Mouse (Mus musculus) adrenal gland, postnatal 4 days (tissue): ENCODE measurements around the gene Sesn3. TPM values are rescaled to one million over a fixed set of nuclear protein-coding genes. Genes with fewer than 3 reads are reported as not detected.
A peak's percentile ranks its signal among the peaks of the same experiment; 100 is the strongest.
"Not testable (repeated sequence)": the region's sequence is repeated elsewhere in the genome, so short reads cannot be mapped to it uniquely, and the experiment has no call there.

Experiments used
- DNase-seq, 2 experiments: peaks; one replicate each; pipeline ENCODE4 v3.0.0; 2021 to 2022; ENCODE audit warnings: low spot score in 2 of 2, mixed read lengths in 2 of 2
- total RNA-seq, 2 experiments: library from RNA; stranded (reverse); gene quantifications; 2 replicates each; pipeline ENCODE4 v1.2.3; 2021

Sesn3 gene
- total RNA-seq, 2 experiments from 2014 or later, result 50.7 to 52.8 TPM

- no peak for DNase-seq
Measured at GRCm38 (mm10) chr9:14277365-14277991, 2.6 kb downstream of the Sesn3 start.

GRCm38 (mm10) chr9:14280696-14281095, 5.8 kb downstream of the Sesn3 start:
- DNase-seq, result no peak

DNA sequence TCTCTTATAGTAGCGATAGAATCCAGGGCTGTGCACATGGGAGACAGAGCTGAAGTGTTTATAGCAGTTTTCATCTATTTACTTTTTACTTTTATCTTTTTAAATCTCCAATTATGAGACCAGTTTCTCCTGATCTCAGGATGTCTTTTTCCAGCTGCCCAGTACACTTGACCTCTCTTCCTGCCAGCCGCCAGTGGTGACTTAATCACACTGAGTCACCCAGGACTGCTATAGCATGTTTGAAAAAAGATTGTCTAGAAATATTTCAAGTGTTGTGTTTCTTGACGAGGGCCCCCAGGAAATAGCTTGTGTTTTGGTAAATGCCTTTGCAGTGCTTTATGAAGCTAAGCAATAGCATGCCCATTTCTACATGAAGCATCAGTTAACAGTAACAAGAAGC, 10.2 kb downstream of the Sesn3 start:
- DNase-seq, result no peak

GRCm38 (mm10) chr9:14287234-14287633, 12.4 kb downstream of the Sesn3 start:
- DNase-seq, result no peak

GRCm38 (mm10) chr9:14288500-14288899, 13.6 kb downstream of the Sesn3 start:
- DNase-seq, result no peak

DNA sequence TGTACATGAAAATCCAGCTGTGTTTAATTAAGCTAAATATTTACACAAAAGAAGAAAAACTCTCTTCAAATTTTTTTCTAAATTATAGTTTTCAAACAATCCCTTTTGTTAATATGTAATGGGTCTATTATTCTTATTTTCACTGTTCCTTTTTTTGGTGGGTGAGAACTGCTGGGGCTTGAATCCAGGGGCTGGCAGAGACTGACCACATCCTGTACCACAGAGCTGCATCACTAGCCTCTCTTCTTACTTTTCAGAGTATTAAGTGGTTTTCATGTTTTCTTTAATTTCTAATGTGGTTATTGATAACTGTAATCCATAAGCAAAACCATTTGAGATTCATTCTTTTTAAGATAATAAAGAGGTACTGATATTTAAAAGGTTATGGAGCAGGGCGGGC, 19.0 kb downstream of the Sesn3 start:
- no peak for DNase-seq

- DNase-seq, result no peak
Measured at GRCm38 (mm10) chr9:14295680-14296440, 21.0 kb downstream of the Sesn3 start.

DNA sequence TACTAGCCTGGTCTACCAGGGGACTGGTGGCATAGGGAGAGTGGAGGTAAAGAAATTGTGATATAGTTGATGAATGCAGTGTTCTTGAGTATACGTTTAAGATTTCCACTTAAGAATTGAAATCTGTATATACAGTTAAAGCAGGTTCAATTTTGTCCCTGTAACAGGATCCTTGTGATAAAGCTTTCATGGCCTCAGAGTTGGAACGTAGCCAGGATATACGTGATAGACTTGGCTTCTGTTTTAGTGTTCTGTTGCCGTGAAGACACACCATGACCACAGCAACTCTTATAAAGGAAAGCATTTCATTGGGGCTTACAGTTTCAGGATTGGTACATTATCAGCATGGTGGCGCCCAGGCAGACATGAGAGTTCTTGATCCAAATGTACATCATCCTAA, 22.3 kb downstream of the Sesn3 start:
- DNase-seq, result no peak

GRCm38 (mm10) chr9:14299819-14300218, 25.0 kb downstream of the Sesn3 start:
- DNase-seq, result no peak

GRCm38 (mm10) chr9:14300795-14301194, 25.9 kb downstream of the Sesn3 start:
- DNase-seq, result no peak

GRCm38 (mm10) chr9:14304262-14304968, 29.5 kb downstream of the Sesn3 start:
- DNase-seq, result no peak

DNA sequence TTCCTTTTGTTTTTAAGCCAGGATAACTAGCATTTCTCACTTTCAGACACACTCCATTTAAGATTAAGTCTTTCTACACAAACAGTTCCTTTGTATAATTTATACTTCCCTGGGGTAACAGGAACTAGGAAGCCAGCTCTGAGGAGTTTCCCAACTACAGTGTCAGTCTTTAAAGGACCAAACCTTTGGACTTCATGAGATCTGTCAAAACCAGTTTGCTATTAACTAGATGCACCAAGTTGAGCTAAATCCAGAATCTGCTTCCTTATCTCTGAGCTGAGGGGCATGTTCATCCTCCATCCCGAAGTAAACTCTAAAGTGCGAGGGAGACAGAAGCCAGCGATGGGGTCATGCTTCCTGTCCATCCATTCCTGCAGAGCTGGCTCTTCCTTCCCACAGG, 32.5 kb downstream of the Sesn3 start:
- no peak for DNase-seq

- no peak for DNase-seq
Measured at GRCm38 (mm10) chr9:14313968-14314367, 39.1 kb downstream of the Sesn3 start.

DNA sequence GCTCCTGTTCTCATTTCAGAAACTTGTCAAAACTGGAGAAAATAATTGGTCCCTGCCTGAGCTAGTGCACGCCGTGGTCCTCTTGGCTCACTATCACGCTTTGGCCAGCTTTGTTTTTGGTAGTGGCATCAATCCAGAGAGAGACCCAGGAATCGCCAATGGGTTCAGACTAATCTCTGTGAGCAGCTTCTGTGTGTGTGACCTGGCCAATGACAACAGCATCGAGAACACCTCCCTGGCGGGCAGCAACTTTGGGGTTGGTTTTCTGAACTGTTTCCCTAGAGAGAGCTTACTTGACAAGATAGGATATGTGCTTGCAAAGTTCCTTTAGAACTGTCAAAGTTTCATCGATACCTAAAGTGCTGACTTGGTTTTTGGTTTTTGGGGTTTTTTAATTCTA, 39.6 kb downstream of the Sesn3 start:
- DNase-seq, result no peak

DNA sequence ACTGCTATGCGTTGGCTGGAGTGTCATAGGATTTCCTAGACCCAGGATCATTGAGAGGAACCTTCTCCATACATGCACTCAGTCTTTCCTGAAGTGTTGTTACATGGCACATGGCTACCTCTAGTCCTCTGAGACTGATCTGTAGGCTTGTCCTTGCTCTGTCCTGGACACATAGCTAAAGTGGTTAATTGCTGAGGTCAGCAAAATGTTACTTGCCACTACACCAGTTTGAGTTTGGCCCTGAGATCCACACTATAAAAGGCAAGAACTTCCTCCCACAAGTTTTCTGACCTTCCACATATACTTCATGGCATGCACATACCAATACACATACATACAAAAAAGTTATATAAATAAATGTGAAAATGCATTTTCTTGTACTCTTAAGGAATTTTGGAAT, 41.8 kb downstream of the Sesn3 start:
- no peak for DNase-seq

DNA sequence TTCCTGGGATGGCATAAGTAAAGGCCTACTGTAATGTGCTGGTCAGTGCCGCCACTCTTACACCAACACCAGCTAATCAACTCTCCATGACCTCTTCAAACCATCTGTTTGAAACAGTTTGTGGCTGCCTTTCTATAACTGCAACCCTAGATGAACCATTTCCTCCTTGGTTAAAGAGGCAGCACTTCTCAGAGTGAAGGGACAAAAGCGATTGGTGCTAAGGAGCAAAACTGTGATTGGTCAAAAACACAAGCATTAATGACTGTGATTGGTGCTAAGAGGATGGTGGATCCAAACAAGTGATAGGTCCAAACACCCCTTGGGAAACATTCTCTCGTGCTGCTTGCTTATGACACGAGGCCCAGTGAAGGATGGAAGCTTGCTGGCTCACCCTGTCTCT, 61.0 kb downstream of the Sesn3 start:
- no peak for DNase-seq

DNA sequence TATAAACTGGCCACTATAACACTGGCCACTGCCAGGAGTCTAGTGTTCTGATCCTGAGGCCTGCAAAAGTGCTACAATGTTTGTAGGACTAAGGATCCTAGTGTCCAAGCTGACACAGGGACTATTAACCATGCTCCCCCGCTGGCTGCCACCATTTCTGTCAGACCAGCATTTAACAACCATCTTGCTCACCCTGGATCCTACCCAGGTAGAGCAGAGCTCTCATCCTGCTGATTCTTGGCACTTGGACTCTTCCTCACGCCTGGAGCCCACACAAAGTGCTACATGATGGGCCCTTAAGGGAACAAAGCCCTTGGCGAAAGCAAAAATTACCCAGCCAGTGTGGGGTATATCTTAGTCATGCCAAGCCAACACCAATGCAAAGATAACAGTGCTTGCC, 62.0 kb downstream of the Sesn3 start:
- no peak for DNase-seq

DNA sequence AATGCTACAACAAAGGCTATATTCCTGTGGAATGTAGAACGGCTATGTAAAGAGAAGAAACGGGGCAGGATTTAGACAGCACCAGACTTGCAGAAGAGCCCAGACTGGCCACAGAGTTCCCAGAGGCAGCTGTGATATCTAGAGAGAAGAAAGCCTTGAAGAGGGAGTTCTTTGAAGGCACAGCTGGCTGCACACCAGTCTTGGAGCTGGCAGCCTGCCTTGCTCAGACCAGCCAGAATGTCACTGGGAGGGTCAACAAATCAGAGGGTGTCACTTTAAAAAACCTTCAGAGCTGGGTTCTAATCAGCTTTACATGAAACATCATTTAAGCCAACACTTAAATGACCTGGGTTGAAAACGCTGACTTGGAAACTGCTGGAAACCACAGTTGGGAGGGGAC, 63.8 kb downstream of the Sesn3 start:
- no peak for DNase-seq

GRCm38 (mm10) chr9:14342041-14342668, 67.3 kb downstream of the Sesn3 start:
- peak; percentile 31 to 49 for DNase-seq

DNA sequence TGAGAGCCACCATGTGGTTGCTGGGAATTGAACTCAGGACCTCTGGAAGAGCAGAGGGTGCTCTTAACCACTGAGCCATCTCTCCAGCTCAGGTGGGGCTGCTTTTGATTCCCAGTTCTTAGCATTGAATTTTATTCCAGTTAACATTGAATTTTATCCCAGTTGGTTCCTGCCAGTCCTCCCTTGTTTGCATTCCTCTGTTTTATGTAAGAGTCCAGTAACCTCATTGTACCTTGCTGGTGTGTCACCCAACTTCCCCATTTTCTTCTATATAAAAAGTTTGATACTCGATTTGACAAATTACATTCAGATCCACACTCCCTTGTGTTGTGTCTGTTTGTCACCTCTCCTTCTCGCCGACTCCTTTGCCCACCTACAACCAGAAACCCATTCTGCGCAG, 71.0 kb downstream of the Sesn3 start:
- not testable (repeated sequence) for DNase-seq

GRCm38 (mm10) chr9:14348416-14348815, 73.5 kb downstream of the Sesn3 start:
- DNase-seq, result no peak

DNA sequence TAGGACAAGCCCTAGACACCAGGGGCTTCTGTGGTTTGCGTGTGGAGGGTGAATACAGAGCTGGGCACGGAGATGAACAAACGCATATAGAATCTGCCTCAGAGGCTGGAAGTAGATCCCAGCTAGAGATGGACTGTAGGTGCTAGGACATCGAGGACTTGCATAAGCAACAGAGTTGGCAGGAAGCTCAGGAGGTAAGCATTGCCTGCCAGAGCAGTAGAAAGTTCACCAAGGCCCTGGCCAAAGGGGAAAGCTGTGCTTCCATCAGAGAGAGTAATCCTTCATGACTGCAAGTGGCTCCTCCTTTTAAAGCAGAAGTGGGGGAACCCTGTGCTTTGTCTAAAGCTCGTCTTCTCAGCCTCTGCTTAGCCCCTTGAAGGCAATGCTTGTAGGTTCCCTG, 74.5 kb downstream of the Sesn3 start:
- no peak for DNase-seq
